Mouse (Mus musculus) c-Kit-positive CD71-positive TER-119-negative erythroid progenitor cells, embryonic 14.5 days (primary cell): Measurements from ENCODE around the gene Apmap.

Experiments used
- DNase-seq: peaks from one replicate; pipeline ENCODE4 v3.0.0-alpha.2; 2013; ENCODE audit warnings: low read depth

Gene Apmap

DNA sequence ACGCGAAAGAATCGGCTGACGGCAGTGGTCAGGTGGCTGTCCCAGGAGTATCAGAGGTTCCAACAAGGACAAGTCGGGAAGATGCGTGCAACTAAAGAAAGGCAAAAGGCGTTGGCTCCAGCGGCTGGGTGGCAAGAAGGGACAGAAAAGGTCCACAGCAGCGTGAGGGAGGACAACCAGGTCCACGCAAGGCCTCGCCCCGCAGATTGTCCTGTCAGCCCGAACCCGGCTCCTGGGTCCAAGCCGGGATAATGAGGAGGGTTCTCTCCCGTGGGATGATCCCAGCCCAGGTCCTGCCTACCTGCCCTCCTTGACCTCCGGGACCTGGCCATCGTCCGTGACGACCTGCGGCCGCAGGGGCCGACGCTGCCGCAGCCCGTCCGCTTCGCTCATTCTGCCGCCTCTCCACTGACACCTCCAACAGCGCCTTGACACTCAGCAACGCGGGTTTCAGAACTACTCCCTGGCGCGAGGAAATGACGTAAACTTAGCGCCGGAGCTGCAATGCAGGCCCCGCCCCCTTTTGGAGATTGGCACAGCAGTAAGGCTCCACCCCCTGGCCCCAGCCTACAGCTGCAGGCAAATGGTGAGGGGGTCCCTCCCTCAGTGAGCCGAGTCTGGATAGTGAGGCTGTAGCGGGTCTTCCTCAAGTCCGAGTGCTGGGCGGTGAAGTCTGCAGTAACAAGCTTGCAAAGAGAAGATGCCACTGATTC, at the start of gene Apmap:
Gene Apmap (minus strand): TSS at position 481 of the 713 bp plus-strand sequence.
- DNase-seq: peak; percentile 96

- no peak for DNase-seq
These were observed 48.8 kb upstream of the Apmap start for GRCm38 (mm10) chr2:150656975-150657768.

DNA sequence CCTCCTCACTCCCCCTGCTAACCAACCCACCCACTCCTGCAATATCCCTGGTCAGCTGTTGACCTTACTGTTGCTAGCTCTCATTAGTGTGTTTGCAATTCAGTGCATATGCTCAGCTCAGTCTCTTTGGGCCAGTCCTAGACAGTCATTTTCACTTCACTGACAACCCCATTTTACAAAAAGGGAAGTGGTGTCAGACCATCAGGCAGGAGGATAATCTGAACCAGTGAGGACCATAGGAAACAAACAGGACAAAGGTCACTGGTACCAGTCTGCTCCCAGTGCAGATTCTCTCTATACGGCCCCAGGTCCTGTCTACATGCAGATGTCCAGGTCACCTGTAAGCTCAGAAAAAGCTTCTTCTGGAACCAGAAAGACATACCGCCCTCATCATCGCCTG, 47.7 kb upstream of the Apmap start:
- no peak for DNase-seq

- no peak for DNase-seq
These were observed 46.9 kb upstream of the Apmap start for GRCm38 (mm10) chr2:150655290-150655689.

DNA sequence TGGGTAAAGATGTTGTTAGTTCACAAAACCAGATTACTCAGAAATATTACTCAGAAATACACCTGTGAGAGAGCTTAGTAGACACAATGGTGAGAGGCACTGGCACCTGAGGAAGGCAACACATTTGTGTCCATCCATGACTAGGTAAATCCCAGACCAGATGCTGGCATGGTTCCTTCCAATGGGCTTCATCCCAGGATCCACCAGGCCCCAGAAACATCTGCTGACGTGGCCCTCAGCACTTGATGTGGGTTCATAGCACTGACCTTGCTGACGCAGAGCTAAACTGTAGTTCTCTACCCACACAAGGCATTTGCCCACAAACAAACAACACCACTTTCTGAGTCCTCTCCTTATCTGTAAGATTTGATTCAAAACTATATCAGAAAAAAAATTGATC, 46.4 kb upstream of the Apmap start:
- no peak for DNase-seq

DNA sequence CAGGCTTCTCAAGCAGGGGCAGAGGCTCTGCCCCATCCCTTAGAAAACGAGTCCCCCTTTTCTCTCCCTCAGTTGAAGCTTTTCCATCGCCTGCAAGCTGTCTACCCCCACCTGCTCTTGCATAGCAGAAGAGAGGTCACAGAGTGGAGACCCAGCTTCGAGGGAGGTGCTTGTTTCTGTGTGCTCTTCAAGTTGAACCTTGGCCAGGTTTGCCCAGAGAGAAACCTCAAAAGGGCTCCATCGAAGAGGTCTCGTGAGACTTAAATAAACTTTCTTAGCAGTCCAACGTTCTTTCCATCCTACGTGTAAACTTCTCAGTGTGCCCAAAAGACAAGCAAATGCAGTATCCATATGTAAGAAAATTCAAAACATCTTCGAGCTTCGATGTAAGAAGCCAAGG, 43.0 kb upstream of the Apmap start:
- no peak for DNase-seq

DNA sequence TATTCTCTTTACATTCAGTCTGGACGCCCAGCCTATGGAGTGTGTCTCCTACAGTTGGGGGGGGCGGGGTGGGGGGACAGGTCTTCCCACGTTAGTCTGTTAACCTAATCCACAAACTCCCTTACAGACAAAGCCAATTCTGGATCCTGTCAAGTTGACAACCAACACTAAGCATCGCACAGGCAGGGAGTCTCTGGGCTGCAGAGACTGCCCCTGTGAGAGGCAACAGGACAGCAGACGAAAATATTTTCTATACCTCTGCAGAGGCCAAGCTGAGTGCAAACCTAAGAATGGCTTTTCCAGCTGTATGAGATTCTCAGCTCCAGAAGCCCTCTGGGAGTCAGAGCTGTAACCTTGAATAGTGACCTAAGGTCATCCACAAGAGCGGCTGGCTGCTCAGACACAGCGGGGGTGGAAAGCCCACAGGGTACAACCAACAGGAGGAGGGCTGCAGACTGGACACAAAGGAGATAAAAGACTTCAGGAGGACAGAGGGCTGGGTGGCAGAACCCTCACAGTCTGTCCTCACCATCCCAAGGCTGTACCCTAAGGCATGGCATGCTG, 42.2 kb upstream of the Apmap start:
- DNase-seq: no peak

GRCm38 (mm10) chr2:150648300-150648895, 40.0 kb upstream of the Apmap start:
- no peak for DNase-seq

DNA sequence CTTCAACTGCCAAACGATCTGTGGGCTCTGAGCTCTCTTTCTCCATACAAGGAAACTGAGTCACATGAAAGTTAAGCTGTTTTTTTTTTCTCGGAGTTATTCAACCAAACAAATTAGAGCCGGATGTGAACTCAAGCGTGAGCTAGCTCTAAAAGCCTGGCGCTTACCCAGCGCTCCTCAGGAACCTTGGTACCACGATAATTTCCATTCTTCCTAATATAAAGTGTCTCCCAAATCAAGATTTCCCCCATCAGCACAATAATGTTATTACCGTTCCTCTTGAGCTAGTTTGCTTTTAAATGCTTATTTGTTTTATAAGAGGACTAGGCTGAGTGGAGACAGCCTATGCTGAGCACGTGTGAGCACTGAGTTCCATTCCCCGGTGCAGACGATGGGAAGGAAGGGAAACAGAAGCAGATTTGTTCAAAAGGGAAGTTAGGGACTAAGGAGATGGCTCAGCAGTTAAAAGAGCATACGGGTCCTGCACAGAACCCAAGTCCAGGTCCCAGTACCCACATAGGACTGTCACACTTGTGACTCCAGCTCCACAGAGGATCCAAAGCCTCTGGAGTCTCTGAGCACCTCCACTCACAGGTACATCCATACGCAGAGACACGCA, 39.4 kb upstream of the Apmap start:
- no peak for DNase-seq

DNA sequence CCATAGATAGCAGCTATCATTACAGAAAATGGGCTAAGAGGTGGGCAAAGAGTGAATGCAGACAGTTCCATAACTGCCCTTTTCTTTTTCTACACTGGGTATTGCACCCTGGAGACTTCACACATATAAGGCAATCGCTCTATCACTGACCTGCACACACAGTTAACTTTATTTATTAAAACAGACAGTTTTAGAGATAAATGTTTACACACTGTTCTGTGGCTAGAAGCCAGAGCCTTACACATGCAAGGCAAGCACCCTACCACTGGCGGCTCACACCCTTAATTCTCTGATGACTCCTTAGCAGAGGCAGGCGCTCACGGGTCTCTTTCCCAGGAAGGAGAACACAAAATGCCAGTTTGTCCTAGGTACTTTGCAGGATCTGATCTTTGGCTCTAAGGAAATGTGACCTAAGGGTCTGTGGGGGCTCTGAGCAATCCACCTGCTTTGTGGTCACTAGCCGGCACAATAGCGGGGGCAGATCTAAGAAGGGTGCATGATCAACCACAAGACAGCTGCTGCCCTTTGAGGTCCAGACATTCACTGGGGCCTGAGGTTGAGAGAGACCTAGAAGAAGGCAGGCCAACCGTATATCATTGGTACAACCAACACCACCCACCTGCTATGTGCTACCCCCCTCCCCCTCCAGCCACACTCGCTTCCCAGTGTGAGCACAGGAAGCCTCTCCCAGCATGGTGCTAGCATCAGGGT, 38.2 kb upstream of the Apmap start:
- peak; percentile 27 for DNase-seq

- DNase-seq: no peak
These were observed 36.9 kb upstream of the Apmap start for GRCm38 (mm10) chr2:150645225-150645624.

GRCm38 (mm10) chr2:150643726-150644415, 35.5 kb upstream of the Apmap start:
- no peak for DNase-seq

DNA sequence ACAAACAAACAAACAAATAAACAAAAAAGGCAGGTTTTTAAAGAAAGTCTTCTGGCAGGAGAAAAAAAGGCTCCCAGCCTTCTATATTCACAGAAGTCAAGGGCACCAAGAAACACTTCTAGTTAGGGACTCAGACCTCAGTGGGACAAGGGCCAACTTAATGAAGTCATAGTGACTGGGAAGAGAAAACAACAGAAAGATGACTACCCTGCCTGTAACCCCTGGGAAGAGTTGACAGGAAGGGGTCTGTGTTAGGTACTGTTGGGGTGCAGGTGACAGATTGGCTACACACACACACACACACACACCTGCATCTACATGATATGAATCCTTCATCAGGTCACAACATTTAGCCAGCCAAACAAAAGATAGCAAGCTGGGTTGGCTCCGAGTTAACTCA, 34.8 kb upstream of the Apmap start:
- DNase-seq: no peak

DNA sequence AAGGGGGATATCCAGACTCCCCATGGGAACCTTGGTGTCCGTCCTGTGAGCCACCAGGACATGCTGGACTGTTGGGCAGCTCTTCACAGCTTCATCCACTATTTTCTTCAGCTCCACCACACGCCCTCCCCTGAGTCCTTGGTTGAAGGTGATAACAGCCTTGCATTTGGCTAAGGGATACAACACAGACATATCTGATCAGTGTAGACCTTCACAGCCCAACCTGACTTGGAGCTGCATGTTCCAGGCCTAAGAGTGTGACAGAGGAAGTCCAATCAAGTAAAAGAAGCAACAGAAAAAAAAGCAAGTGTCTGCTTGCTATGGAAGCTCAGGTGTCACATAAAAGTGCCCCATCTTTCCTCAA, 30.0 kb upstream of the Apmap start:
- peak; percentile 32 for DNase-seq

- DNase-seq: no peak
These were observed 29.5 kb upstream of the Apmap start for GRCm38 (mm10) chr2:150637702-150638369.

DNA sequence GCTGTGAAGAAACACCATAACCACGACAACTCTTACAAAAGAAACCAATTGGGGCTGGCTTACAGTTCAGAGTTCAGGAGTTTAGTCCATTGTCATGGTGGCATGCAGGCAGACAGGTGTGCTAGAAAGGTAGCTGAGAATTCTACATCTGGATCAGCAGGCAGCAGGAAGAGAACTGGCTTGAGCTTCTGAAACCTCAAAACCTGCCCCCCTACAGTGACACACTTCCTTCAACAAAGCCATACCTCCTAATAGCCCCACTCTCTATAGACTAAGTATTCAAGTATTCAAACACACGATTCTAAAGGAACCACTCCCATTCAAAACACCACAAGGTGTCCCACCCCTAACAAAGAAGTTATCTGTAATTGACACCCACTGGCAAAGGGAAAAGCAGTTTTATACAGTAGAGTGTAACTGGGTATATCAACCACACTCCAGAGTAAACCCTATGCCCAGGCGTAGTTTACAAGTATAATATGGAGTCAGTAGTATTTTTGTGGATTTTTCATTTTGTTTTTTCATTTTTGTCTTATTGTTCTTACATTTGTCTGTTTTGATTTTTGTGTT, 27.6 kb upstream of the Apmap start:
- DNase-seq: peak; percentile 42

DNA sequence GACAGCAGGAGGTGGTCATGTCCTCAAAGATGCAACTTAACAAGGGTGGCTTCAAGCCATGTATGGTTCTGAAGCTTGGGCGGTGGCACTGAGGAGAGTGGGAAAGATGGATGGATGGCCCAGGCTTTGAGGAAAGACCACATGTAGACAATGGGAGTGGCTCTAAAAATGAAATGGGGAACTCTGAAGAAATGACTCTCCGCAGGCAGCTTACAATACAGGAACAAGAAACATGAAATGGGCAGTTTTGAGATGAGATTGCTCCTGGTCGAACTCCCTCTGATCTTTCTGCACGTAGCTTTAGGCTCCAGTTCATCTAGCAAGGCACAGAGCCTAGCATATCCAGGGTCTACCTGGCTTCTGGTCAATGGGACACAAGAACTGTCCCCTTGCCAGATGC, 20.9 kb upstream of the Apmap start:
- no peak for DNase-seq

GRCm38 (mm10) chr2:150627140-150627539, 18.8 kb upstream of the Apmap start:
- DNase-seq: no peak

DNA sequence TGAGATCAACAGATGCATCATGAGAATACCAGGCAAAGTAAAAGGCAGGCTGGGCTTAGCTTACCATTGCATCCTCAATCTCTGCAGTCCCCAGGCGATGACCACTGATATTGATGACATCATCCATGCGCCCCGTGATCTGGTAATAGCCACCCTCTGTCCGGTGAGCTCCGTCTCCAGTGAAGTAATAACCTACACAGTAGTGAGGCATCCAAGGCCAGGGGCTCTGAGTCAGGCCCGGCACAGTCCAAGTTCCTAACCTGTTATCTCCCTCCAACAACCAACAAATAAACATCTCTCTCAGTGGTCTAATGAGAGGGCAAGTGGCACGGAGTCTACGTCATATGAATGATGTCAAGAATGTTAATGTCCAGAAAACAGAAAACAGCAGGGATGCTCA, 16.6 kb upstream of the Apmap start:
- no peak for DNase-seq

GRCm38 (mm10) chr2:150623957-150624356, 15.6 kb upstream of the Apmap start:
- no peak for DNase-seq
